Mouse (Mus musculus) liver, embryonic 12.5 days (tissue): ENCODE measurements around the gene Rexo1. TPM values are rescaled to one million over a fixed set of nuclear protein-coding genes. Genes with fewer than 3 reads are reported as not detected.

Experiments used
- ATAC-seq: fragments of 200-750 bp; cut with Nextera tagmentation; 2 replicates; pipeline ENCODE4 v1.8.0; 2017; ENCODE audit warnings: moderate number of reproducible peaks, mild to moderate bottlenecking, moderate library complexity
- H3K27ac ChIP-seq: fragments of 300-500 bp; sonication (generic); 2 replicates; pipeline ENCODE4 v1.5.1; 2016; ENCODE audit warnings: mild to moderate bottlenecking
- H3K27me3 ChIP-seq: fragments of 300-500 bp; sonication (generic); replicated peaks from 2 replicates; pipeline ENCODE4 v1.6.1; 2016; ENCODE audit warnings: mild to moderate bottlenecking, moderate library complexity
- H3K36me3 ChIP-seq: fragments of 300-500 bp; sonication (generic); 2 replicates; pipeline ENCODE4 v1.6.1; 2016; ENCODE audit warnings: mild to moderate bottlenecking, moderate library complexity
- H3K4me1 ChIP-seq: fragments of 300-500 bp; sonication (generic); 2 replicates; pipeline ENCODE4 v1.6.1; 2016
- H3K4me2 ChIP-seq: fragments of 300-500 bp; sonication (generic); 2 replicates; pipeline ENCODE4 v1.6.1; 2016; ENCODE audit warnings: mild to moderate bottlenecking, moderate library complexity
- H3K4me3 ChIP-seq: fragments of 300-500 bp; sonication (generic); 2 replicates; pipeline ENCODE4 v1.5.1; 2016; ENCODE audit warnings: mild to moderate bottlenecking, moderate library complexity
- H3K9ac ChIP-seq: fragments of 300-500 bp; sonication (generic); 2 replicates; pipeline ENCODE4 v1.6.1; 2016; ENCODE audit warnings: mild to moderate bottlenecking, moderate library complexity
- H3K9me3 ChIP-seq: fragments of 300-500 bp; sonication (generic); replicated peaks from 2 replicates; pipeline ENCODE4 v1.6.1; 2016; ENCODE audit warnings: mild to moderate bottlenecking, moderate library complexity
- WGBS: fragments of 180-500 bp; shearing (Covaris S2); methylation state at CpG from one replicate; pipeline ENCODE4 v1.1.7; 2016; ENCODE audit not compliant: insufficient replicate concordance; 5-methylcytosine and 5-hydroxymethylcytosine counted together
- polyA plus RNA-seq: library from polyadenylated mRNA; unstranded; fragments of >200 nt; fragmentation: Nextera tagmentation; extraction: Ambion mirVana; gene quantifications from 2 replicates; pipeline ENCODE4 v1.2.1, GENCODE M21; 2016

Rexo1 gene
- polyA plus RNA-seq, 1 experiment from 2014 or later, result 23.9 TPM

DNA sequence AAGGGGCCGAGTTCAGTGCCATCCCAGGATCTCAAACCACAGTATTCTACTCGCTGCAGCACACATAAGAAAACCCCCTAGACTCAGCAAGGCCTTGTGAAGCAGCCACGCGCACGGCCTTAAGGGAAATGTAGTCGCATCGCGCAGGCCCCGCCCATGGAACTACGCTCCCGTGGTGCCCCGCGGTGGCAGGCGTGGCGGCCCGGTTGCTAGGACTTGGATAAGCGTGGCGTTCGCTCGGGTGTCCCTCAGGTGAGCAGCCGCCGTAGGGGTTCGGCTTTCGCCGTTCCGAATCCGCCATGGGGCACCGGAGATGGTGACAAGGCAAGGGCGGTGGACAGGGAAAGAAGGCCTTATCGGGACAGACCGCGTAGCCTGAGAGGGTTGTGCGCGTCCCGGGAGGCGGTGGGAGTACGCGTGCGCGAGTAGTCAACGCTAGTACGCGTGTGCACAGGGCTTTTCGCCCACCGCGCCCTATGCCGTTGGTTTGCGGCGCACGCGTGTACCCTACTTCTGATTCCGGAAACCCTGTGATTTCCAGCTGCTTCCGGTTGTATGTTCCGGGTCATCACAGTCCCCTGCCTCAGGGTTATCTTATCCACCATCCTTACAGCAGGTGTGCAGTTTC lies 41.5 kb upstream of the Rexo1 start, which contains the start of the genes Scamp4 and Adat3:
TSS of gene Scamp4 (plus strand) at position 175 of the 628 bp plus-strand sequence.
TSS of gene Adat3 (plus strand) at position 183 of the 628 bp plus-strand sequence.
- Histone ChIP-seq H3K4me3 (peak within 1 kb of the TSS; percentile 71), H3K4me2 (peak within 1 kb of the TSS; percentile 97), H3K27ac (peak within 1 kb of the TSS; percentile 98), H3K9ac (peak within 1 kb of the TSS; percentile 82), H3K27me3 (no peaks in the 10 kb centered on the region), H3K9me3 (no peaks in the 10 kb centered on the region), H3K36me3 (peaks cover 24% of the 10 kb centered on the region), H3K4me1 (peaks cover 80% of the 10 kb centered on the region)
- peak; percentile 86 for ATAC-seq
- under 1% methylated on average over 54 of the region's 54 CpGs for WGBS

DNA sequence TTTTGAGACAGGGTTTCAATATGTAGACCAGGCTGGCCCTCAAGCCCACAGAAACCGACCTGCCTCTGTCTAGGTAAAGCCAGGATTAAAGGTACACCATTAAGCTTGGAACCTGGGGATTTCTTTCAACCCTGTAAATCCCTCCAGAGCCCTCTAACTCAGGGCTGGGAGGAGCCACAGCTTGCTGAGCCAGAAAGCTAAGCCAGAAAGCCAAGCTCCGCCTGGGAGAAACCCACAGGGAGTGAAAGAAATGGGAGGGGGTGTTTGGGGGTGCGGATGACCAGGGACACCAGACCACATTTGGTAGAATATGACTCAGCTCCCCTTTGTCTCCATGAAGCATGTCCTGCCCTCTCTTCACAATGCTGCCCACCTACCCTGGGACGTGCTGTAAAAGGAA lies 35.0 kb upstream of the Rexo1 start:
- no peak for ATAC-seq
- Histone ChIP-seq H3K4me2 (no peak overlapping the region), H3K9me3 (no peaks in the 10 kb centered on the region), H3K4me1 (peaks cover 56% of the 10 kb centered on the region), H3K27ac (peak overlapping the region; percentile 32; the same call in 1 of the 2 replicates), H3K4me3 (no peak overlapping the region), H3K36me3 (no peaks in the 10 kb centered on the region), H3K9ac (peak overlapping the region; percentile 15; the same call in 1 of the 2 replicates), H3K27me3 (no peaks in the 10 kb centered on the region)
- WGBS, result 57% methylated on average over 4 of the region's 4 CpGs

DNA sequence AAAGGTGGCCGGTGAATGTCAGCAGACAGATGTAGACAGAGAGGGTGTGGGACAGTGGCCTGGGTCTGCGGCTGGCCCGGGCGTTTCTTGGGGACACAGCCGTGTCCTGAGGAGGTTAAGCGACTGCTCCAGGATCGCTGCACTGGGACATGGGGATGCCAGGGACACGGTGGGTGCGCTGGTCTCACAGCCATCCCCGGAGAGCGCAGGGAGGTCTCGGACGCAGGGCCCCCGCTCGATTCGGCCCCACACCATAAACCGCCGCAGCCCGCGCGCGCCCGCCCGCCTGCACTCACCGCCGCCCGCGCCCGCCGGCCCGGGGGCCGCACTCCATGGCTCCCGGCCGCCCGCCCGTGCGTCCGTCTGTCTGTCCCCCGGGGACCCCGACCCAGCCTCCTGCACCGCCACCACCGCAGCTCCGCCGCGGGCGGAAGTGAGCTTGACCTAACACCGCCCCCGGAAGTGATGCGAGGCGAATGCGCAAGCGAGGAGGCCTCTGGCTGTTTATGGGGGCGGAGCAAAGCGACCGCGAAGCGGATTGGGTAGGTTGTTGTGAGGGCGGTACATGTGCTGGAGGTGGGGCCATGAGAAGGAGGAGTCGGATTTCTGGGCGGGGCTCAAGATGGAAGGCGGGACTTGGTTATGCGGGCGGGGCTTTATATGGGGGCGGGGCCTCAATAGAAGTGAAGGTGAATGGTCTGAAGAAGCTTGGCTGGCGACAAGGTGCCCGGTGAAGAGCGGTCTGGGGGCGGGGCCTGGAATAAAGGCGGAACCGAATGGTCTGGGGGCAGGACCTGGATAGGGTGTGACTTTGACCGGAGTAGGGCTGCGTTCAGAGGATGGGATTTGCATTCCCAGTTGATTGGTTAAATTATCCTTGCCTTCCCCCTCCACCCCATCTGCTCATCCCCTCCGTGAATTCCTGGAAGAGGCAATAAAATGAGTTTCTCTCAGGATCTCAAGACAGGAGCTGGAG lies 28.8 kb upstream of the Rexo1 start, which contains the start of gene Abhd17a:
TSS of gene Abhd17a (minus strand) at position 463 of the 976 bp plus-strand sequence.
- Histone ChIP-seq H3K4me3 (peak within 1 kb of the TSS; percentile 95), H3K9ac (peak within 1 kb of the TSS; percentile 96), H3K9me3 (no peaks in the 10 kb centered on the region), H3K27ac (peak within 1 kb of the TSS; percentile 77), H3K4me2 (peak within 1 kb of the TSS; percentile 89), H3K4me1 (peaks cover 55% of the 10 kb centered on the region), H3K36me3 (peaks cover 20% of the 10 kb centered on the region), H3K27me3 (no peaks in the 10 kb centered on the region)
- under 1% methylated on average over 73 of the region's 73 CpGs for WGBS
- peak; percentile 96 for ATAC-seq

DNA sequence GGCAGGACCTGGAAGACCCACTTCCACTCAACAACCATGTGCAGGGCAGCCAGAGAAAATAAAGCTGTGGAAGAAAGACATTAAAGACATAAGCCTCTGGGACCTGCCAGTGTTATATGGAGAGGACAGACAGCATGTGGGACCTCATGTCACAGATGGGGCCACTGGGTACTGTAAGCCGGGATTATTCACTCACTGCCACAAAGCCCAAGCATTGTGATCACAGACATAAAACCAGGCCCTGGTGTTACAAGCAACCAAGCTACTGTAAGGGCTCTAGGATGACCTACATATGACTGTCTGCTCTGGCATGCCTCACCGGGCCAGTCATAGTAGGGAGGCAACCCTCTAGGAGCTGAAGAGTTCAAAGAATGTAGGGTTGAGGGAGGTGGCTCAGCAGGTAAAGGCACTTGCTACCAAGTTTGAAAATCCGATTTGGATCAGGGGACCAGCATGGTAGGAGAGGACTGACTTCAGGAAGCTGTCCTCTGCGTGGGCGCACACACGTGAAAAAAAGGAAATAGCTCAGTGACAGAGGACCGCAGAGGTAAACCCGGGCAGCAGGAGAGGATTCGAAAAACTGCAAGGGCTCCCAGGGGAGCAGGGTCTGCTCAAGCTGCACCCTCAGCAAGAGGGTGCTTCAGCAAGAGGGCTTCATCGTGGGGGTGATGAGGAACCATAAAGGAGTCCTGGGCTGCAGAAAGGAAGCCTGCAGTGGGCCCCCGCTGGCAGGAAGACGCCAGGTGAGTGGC lies 27.9 kb upstream of the Rexo1 start:
- H3K9me3 ChIP-seq, result no peaks in the 10 kb centered on the region
- H3K4me3 ChIP-seq, result peak overlapping the region; percentile 95
- peak overlapping the region; percentile 77 for H3K27ac ChIP-seq
- H3K27me3 ChIP-seq, result no peaks in the 10 kb centered on the region
- H3K4me1 ChIP-seq, result peaks cover 59% of the 10 kb centered on the region
- H3K9ac ChIP-seq, result peak overlapping the region; percentile 96
- ATAC-seq, result no peak
- WGBS, result 10% methylated on average over 12 of the region's 12 CpGs
- peaks cover 28% of the 10 kb centered on the region for H3K36me3 ChIP-seq
- H3K4me2 ChIP-seq, result peak overlapping the region; percentile 89

DNA sequence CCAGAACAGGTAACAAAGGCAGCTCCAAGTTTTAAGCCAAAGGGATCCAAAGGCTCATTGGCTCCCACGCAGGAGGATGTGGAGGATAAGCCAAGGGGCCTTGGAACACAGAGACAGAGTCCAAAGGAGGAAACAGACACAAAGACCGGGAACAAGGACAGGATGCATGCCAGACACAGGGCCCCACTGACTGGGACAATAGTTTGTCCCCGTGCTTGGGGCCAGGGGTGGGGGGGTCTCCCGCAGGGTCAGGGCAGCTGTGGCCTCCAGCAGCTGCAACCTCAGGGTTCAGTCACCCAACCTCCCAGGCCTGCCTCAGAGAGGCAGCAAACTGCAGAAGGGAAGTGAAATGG lies 25.9 kb upstream of the Rexo1 start:
- Histone ChIP-seq H3K4me3 (no peak overlapping the region), H3K4me2 (peak overlapping the region; percentile 20), H3K27me3 (no peaks in the 10 kb centered on the region), H3K4me1 (peaks cover 68% of the 10 kb centered on the region), H3K9me3 (no peaks in the 10 kb centered on the region), H3K27ac (peak overlapping the region; percentile 67), H3K9ac (0 out of 2 replicates have a peak overlapping the region, but pooled peaks have one; percentile 12), H3K36me3 (peaks cover 46% of the 10 kb centered on the region)
- ATAC-seq, result no peak
- WGBS, result 49% methylated on average over 4 of the region's 4 CpGs

DNA sequence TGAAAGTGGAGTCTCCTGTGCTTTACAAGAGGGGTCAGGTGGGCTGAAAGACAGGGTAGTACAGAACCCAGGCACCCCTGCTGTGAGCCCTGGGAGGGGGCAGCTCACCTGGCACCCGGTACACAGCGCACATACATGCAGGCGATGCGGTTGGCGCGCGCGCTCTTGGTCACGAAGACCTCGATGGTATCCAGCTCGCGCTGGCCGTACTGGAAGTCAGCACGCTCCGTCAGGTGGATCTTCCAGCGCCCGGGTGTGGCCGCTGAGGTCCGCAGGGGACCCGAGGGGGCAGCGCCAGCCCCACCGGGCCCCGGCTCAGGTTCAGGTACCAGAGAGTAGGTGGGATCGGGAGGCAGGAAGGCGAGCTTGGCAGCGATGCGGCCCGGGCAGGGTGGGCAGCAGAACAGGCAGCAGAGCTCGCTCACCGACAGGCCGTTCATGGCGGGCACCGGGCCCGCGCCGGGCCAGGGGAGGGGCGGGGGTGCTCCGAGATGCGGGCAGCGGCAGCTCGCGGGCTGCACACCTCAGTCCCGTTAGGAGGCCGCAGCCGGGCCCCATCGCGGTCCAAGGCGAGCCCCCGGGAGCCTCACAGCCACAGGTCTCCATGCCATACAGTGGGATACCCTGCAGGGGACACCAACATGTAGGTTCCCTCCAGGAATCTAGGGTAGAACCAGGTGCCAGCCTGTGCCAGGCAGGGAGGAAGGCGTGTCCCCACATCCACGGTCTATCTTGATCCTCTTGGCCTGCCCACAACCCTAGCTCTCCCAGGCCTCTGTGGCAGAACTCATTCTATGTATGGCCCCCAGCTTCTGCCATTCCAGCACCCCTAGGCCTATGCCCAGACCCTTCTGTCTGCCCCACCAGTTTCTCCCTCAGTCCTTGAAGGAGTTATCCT lies 25.3 kb upstream of the Rexo1 start:
- H3K4me1 ChIP-seq, result peaks cover 68% of the 10 kb centered on the region
- 0 out of 2 replicates have a peak overlapping the region, but pooled peaks have one; percentile 12 for H3K9ac ChIP-seq
- H3K4me3 ChIP-seq, result no peak overlapping the region
- H3K27ac ChIP-seq, result peak overlapping the region; percentile 67
- peak overlapping the region; percentile 20 for H3K4me2 ChIP-seq
- H3K9me3 ChIP-seq, result no peaks in the 10 kb centered on the region
- WGBS, result 93% methylated on average over 45 of the region's 51 CpGs
- no peaks in the 10 kb centered on the region for H3K27me3 ChIP-seq
- H3K36me3 ChIP-seq, result peaks cover 51% of the 10 kb centered on the region
- no peak for ATAC-seq

DNA sequence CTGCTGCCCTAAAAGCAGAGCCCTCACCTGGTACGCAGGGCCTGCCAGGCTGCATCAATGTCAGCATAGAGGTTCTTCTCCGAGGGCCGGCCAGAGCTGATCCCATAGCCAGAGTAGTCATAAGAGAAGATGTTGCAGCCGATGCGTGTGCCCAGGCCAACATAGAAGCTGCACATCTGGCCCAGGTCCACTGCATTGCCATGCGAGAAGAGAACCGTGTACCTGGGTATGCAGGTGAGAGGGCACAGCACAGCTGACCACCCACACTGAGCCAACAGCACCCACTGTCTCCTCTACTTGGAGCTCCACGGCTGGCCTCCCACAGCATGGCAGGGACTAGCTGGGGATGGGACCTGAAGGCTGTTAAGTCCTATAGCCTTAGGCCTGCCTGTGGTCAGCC lies 24.2 kb upstream of the Rexo1 start:
- H3K4me2 ChIP-seq, result no peak overlapping the region
- peaks cover 60% of the 10 kb centered on the region for H3K36me3 ChIP-seq
- no peaks in the 10 kb centered on the region for H3K27me3 ChIP-seq
- 86% methylated on average over 8 of the region's 8 CpGs for WGBS
- H3K9ac ChIP-seq, result no peak overlapping the region
- ATAC-seq, result no peak
- 0 out of 2 replicates have a peak overlapping the region, but pooled peaks have one; percentile 67 for H3K27ac ChIP-seq
- H3K4me1 ChIP-seq, result peaks cover 61% of the 10 kb centered on the region
- no peaks in the 10 kb centered on the region for H3K9me3 ChIP-seq
- H3K4me3 ChIP-seq, result no peak overlapping the region

DNA sequence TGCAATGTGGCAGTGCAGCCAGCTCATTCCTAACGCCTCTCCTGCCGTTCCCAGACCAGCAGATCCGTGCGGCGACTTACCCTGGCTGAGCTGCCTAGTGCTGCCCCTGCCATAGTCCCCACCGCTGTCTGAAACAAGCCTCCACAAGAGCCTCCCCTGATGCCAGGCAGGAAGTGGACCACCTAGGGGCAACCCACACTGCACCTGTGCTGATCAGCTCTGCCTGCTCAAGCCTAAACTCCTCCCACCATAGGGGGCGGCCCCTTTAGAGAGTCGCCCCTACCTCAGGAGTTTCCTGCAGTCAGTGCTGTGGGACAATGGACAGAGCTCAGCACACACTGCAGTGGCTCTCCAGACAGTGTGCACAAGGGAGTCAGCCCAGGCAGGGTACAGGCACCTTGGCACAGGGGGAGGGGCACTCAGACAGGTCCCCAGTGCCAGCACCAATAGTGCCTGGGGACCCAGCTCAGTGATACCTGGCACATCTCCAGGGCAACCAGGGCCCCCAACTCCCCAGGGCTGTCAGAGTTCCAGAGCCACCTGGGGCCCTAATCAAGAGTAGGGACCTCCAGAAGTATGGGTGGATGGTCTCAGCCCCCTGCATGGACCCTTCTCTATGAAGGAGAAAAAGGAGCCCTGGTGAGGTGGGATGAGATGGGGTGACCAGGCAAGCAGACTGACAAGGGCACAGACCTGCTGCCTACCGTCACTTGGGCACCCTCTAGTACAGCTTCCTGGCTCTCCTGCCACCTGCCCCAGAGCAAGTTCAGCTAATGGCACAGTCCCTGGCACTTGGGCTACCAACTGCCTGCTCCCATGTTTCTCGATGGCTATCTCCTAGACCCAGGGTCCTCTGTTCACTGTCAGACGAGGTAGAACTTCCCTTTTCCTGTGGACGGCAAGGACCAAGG lies 23.5 kb upstream of the Rexo1 start:
- H3K9ac ChIP-seq, result no peak overlapping the region
- no peaks in the 10 kb centered on the region for H3K27me3 ChIP-seq
- peak overlapping the region; percentile 36 for H3K27ac ChIP-seq
- no peak overlapping the region for H3K4me2 ChIP-seq
- 74% methylated on average over 12 of the region's 12 CpGs for WGBS
- no peak overlapping the region for H3K4me3 ChIP-seq
- H3K9me3 ChIP-seq, result no peaks in the 10 kb centered on the region
- peaks cover 61% of the 10 kb centered on the region for H3K4me1 ChIP-seq
- no peak for ATAC-seq
- H3K36me3 ChIP-seq, result peaks cover 60% of the 10 kb centered on the region

DNA sequence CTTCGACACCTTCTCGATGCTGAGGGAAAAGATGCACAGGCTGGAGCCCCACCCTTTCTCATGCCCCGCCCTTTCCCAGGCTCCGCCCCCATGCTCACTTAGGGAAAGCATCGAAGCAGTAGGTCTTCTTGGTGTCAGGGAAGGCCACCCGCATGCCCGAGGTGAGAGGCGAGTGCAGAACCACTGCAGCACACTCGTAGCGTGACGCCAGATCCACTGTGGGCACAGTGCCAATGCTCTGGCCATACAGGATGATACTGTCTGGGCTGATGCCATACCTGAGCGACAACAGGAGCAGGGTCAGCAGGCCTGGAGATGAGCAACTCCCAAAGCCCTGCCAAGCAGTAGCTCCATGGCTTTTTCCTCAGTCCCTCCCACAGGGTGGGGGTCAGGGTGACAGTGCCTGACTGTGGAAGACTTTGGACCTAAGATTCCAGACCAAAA lies 22.7 kb upstream of the Rexo1 start:
- no peaks in the 10 kb centered on the region for H3K9me3 ChIP-seq
- peaks cover 60% of the 10 kb centered on the region for H3K36me3 ChIP-seq
- H3K4me2 ChIP-seq, result no peak overlapping the region; the same call in 1 of the 2 replicates
- H3K27ac ChIP-seq, result peak overlapping the region; percentile 36; the same call in 1 of the 2 replicates
- WGBS, result 66% methylated on average over 12 of the region's 12 CpGs
- no peaks in the 10 kb centered on the region for H3K27me3 ChIP-seq
- H3K9ac ChIP-seq, result no peak overlapping the region
- H3K4me3 ChIP-seq, result no peak overlapping the region
- ATAC-seq, result peak; percentile 11; the same call in 1 of the 2 replicates
- peaks cover 63% of the 10 kb centered on the region for H3K4me1 ChIP-seq

DNA sequence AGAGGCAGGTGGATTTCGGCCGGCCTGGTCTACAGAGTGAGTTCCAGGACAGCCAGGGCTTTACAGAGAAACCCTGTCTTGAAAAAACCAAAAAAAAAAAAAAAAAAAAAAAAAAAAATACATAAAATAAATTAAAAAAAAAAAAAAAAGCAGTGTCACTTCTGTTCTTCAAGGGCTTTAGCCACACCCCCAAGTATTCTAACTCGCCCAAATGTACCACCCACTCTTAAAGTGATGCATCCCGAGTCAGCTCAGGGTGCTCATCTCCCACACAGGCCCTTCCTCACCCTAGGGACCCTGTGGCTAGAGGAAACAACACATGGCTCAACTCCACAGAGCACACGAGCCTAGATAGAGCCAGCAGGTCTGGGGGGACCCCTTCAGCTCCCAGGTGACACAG lies 21.7 kb upstream of the Rexo1 start:
- no peaks in the 10 kb centered on the region for H3K27me3 ChIP-seq
- H3K4me3 ChIP-seq, result no peak overlapping the region
- ATAC-seq, result no peak
- H3K4me1 ChIP-seq, result peaks cover 62% of the 10 kb centered on the region
- H3K9me3 ChIP-seq, result no peaks in the 10 kb centered on the region
- WGBS, result 65% methylated on average over 5 of the region's 5 CpGs
- peak overlapping the region; percentile 45; the same call in 1 of the 2 replicates for H3K27ac ChIP-seq
- H3K36me3 ChIP-seq, result peaks cover 60% of the 10 kb centered on the region
- no peak overlapping the region for H3K9ac ChIP-seq
- no peak overlapping the region for H3K4me2 ChIP-seq
